Mouse (Mus musculus): ENCODE measurements around the gene Resf1. TPM values are rescaled to one million over a fixed set of nuclear protein-coding genes. Genes with fewer than 3 reads are reported as not detected.

Resf1 gene
- polyA plus RNA-seq (2014; fragmentation: Illumina TruSeq; extraction: RNeasy Lipid Tissue Mini Kit (QIAGEN cat#74804); ENCODE audit: low read depth, low replicate concordance): 61.8 TPM

GRCm38 (mm10) chr6:149308956-149309932 is at the start of gene Resf1:
TSS of gene Resf1 (plus strand) at chr6:149309414.

Other genes starting within 250 kb of the Resf1 start
- 24.5 TPM for gene Dennd5b, start 207.7 kb upstream of the Resf1 start, polyA plus RNA-seq (2014; fragmentation: Illumina TruSeq; extraction: RNeasy Lipid Tissue Mini Kit (QIAGEN cat#74804); ENCODE audit: low read depth, low replicate concordance)
- gene Gm10203, start 179.2 kb upstream of the Resf1 start, polyA plus RNA-seq (2014; fragmentation: Illumina TruSeq; extraction: RNeasy Lipid Tissue Mini Kit (QIAGEN cat#74804); ENCODE audit: low read depth, low replicate concordance): not detected
- gene Etfbkmt, start 169.6 kb upstream of the Resf1 start, polyA plus RNA-seq (2014; fragmentation: Illumina TruSeq; extraction: RNeasy Lipid Tissue Mini Kit (QIAGEN cat#74804); ENCODE audit: low read depth, low replicate concordance): 38.7 TPM
- 38.8 TPM for gene Amn1, start 120.7 kb upstream of the Resf1 start, polyA plus RNA-seq (2014; fragmentation: Illumina TruSeq; extraction: RNeasy Lipid Tissue Mini Kit (QIAGEN cat#74804); ENCODE audit: low read depth, low replicate concordance)
- 13.9 TPM for gene Bicd1, start 99.5 kb downstream of the Resf1 start, polyA plus RNA-seq (2014; fragmentation: Illumina TruSeq; extraction: RNeasy Lipid Tissue Mini Kit (QIAGEN cat#74804); ENCODE audit: low read depth, low replicate concordance)

Measured in kidney, adult 10 weeks (tissue).